Mouse (Mus musculus) layer of hippocampus, postnatal 36 days (tissue): ENCODE data around the gene Bap1. TPM values are rescaled to one million over a fixed set of nuclear protein-coding genes. Genes with fewer than 3 reads are reported as not detected.

Source experiments
- total RNA-seq, 2 experiments: library from RNA; stranded (reverse); gene quantifications; 2 replicates each; pipeline ENCODE4 v1.2.3; 2021

Bap1 gene
- total RNA-seq, 2 experiments from 2014 or later, result 132 to 134 TPM

Other genes starting within 250 kb of the Bap1 start
- 100 to 1,000 TPM; 169 to 190 TPM for gene Spcs1, start 249.8 kb upstream of the Bap1 start, total RNA-seq
- 10 to 100 TPM; 51.6 to 58.4 TPM for gene Pbrm1, start 232.3 kb upstream of the Bap1 start, total RNA-seq
- gene Gnl3, start 232.3 kb upstream of the Bap1 start, total RNA-seq, result 10 to 100 TPM; 47.7 to 49.2 TPM
- gene Smim4, start 122.5 kb upstream of the Bap1 start, total RNA-seq, result 10 to 100 TPM; 24.6 to 27.7 TPM
- gene Nt5dc2, start 120.4 kb upstream of the Bap1 start, total RNA-seq, result 10 to 100 TPM; 12.4 to 13.6 TPM
- 10 to 100 TPM; 16.6 to 24.0 TPM for gene Stab1, start 82.8 kb upstream of the Bap1 start, total RNA-seq
- 1 to 10 TPM; 3.8 to 4.4 TPM for gene Tnnc1, start 43.1 kb upstream of the Bap1 start, total RNA-seq
- 100 to 1,000 TPM; 458 to 488 TPM for gene Nisch, start 34.5 kb upstream of the Bap1 start, total RNA-seq
- 1 to 10 TPM; 4.5 to 4.9 TPM for gene Sema3g, start 33.6 kb upstream of the Bap1 start, total RNA-seq
- 1 to 10 TPM; 3.5 to 3.6 TPM for gene Phf7, start 133 bp upstream of the Bap1 start, total RNA-seq
- 1 to 10 TPM; 3.8 to 4.8 TPM for gene Dnah1, start 72.4 kb downstream of the Bap1 start, total RNA-seq
- 10 to 100 TPM; 39.4 to 42.1 TPM for gene Capn7, start 85.2 kb downstream of the Bap1 start, total RNA-seq
- 100 to 1,000 TPM; 157 to 168 TPM for gene Sh3bp5, start 184.6 kb downstream of the Bap1 start, total RNA-seq
- 10 to 100 TPM; 14.5 to 16.3 TPM for gene Eaf1, start 242.9 kb downstream of the Bap1 start, total RNA-seq
- 10 to 100 TPM; 25.0 to 29.4 TPM for gene Mettl6, start 243.6 kb downstream of the Bap1 start, total RNA-seq